Mouse (Mus musculus): ENCODE measurements around the gene Prkaa2.

Prkaa2 gene

DNA sequence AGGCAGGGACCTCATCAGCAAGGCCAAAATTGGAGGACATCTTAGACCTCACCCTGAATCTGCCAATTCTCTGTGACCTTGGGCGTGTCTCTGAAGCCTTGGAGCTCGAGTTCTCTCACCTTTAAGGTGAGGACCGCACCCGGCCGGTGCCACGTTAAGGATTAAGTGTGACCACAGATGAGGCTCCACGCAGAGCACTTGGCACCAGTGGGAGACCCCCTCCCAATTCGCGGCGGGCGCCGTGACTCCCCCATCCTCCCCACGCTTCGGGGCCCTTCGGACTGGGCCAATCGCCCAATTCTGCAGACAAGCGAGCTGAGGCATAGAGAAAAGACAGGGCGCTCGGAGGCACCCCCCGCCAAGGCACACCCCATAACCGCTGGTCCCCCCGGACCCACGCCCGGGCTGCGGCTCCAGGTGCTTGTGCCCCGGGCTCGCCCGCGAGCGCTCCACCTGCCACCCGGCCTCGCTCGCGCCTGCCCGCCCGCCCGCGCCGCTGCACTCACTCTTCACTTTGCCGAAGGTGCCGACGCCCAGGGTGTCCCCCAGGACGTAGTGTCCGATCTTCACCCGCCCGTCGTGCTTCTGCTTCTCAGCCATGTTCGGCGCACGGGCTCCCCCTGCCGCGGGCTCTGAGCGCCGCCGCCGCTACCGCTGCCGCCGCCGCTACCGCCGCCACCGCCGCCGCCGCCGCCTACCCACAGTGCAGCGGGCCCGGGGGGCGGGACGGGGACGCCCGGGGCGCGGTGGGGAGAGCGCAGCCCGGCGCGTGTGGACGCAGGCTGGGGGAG is at the start of gene Prkaa2:
Prkaa2 (minus strand) TSS at position 692 of the 791 bp plus-strand sequence.
- peak; percentile 85 for DNase-seq

GRCm38 (mm10) chr4:105159531-105159870 is 49.8 kb upstream of the Prkaa2 start:
- DNase-seq = no peak

- no peak for DNase-seq
Measured at GRCm38 (mm10) chr4:105158651-105159530, 49.2 kb upstream of the Prkaa2 start.

- peak; percentile 76 for DNase-seq
Measured at GRCm38 (mm10) chr4:105158169-105158555, 48.5 kb upstream of the Prkaa2 start.

- DNase-seq = peak; percentile 81
Measured at GRCm38 (mm10) chr4:105157276-105158168, 47.8 kb upstream of the Prkaa2 start, which contains the start of gene Plpp3. Plpp3 (plus strand) TSS chr4:105157347.

- no peak for DNase-seq
Measured at GRCm38 (mm10) chr4:105156955-105157275, 47.2 kb upstream of the Prkaa2 start.

DNA sequence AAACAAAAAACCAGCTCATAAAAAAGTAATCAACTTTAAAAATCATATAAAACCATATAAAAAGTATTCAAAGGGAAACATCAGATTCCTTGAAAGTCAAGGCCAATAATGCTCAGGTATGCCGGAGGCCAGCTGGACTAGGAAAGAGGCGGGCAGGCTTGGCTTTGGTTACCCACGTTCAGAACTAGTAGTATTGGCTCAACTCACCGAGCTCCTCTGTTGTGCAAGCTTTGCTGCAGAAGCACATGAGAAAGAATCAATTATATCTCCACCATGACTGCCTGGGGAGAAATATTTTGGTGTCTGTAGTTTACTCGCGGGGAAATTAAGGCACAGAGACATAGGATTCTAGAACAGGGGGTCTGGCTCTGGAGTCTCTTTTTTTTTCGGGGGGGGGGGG is 46.6 kb upstream of the Prkaa2 start:
- no peak for DNase-seq

DNA sequence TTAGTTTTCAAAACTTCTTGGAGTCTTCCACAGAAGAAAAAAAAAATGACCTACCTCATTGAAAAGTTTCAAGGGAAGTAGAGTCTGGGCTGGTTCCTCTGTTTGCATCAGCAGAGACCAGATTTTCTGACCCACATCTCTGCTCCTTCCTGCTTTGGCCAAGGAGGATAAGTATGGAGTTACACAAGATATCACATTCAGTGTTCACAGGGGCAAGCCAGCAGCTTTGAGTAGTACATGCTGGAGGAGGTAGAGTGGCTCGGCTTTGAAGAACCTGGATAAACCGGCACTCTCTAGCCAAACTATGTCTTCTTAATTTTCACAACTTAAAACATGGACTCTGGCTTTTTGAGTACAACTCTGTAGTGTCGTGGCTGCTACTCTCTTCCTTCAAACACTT is 43.5 kb upstream of the Prkaa2 start:
- no peak for DNase-seq

DNA sequence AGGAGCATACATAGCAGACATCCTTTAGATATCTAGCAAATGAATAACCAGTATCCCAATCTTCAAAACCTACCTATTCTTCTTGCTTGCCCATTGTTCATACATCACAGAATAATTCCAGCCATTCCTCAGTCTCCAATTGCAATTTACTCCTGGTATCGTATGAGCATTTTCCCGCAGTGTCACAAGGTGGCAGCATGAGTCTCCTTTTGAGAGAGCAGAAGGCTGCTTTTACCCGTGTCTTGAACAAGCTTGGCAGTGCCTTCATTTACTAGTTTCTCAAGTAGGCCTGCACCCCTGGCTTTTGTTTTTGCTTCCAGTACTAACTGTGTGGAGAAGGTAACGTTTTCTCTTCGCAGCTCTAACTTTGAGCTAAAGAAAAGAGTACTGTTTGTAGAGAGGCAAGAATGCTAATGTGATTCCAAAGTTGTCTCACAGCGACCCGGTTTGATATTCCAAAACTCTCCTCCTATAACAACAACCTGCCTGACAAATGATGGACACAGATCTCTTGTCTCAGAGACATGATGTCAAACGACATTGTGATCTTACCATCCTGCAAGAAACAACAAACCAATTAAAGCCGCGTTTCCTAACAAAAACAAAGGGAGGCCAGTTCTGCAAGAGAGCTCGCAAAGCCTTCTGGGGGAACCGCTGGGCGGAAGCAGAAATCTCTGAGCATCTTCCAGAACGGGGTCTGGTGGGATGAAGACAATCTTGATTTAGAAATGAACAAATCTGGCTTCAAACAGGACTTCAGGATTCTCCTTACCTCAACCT is 42.4 kb upstream of the Prkaa2 start:
- DNase-seq = peak; percentile 76

- DNase-seq = no peak
Measured at GRCm38 (mm10) chr4:105149492-105149891, 39.8 kb upstream of the Prkaa2 start.

- no peak for DNase-seq
Measured at GRCm38 (mm10) chr4:105133350-105134050, 23.8 kb upstream of the Prkaa2 start.

GRCm38 (mm10) chr4:105131756-105132314 is 22.1 kb upstream of the Prkaa2 start:
- DNase-seq = no peak

DNA sequence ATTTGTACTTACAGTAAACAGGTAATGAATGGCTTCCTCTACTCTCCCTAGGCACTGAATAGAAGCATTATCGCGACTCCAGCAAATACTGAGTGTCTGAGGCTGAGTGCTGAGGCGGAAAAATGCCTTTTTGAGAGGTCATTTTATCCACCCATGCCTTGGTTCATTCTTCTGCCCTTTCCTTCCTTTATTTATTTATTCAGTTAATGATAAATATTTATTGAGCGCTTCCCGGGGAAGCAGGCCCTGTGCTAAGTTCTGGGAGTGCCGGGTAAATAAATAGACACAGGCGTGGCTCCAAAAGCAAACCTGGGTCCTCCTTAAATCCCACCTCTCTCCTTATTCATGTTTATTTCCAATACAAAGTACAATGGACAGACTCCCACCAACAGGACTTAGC is 19.5 kb upstream of the Prkaa2 start:
- no peak for DNase-seq

DNA sequence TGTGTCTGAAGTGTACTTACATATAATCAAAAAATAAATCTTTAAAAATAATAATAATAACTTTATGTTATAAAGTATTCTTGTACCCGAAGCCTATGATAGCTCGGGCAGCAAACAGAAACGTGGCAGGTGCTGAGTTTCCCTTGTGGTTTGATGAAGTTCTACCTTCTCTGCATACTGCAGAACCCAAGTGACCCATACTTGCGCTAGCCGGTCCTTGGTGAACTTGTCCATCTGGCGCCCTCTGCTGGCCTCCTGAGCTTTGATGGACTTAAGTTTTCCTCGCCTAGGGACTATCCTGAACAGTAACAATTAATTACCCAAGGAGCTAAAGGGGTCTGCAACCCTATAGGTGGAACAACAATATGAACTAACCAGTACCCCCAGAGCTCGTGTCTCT is 12.7 kb upstream of the Prkaa2 start:
- DNase-seq = no peak

DNA sequence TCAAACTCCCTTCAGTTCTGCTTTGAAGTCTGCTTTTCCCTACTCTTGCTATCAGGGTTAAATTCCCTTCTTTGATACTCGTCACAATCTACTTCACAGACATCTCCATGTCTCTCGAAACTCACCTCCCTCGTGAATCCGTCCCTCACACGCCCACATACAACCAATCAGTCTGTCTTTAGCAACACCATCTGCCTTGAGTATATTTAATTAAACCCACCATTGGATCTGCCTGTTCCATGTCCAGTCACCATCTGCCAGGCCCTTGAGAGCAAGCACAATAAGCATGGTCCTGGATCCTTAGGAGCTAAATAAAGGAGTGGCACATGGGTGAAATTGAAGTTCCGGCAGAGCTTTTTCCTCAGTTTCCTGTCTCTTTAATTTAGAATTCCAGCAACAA is 11.4 kb upstream of the Prkaa2 start:
- no peak for DNase-seq

DNA sequence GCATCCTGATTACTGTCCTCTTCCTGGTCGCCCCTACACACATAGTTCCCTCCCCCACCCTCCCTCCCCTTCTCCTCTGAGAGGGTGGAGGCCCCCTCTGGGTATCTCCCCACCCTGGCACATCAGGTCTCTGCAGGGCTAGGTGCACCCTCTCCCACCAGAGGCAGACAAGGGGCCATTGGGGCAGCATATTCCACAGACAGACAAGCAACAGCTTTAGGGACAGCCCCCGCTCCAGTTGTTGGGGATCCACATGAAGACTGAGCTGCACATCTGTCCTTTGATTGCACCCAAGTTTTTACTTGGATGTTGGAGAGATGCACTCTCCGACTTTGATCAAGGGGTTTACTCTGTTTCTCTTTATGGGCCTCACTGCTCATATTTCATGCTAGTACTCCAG is 3.8 kb upstream of the Prkaa2 start:
- DNase-seq = no peak

DNA sequence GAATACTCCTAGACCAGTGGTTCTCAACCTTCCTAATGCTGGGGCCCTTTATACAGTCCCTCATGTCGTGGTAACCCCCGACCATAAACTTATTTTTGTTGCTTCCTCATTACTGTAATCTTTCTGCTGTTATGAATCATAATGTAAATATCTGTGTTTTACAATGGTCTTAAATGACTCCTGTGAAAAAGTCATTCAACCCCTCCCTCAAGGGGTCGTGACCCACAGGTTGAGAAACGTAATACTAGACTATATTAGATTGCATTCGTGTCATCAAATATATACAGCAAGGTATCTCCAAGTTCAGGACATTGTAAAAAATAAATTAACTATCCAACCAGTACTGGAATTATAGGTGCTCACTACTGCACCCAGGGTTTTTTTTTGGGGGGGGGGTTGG is 3.4 kb upstream of the Prkaa2 start:
- DNase-seq = no peak

- no peak for DNase-seq
Measured at GRCm38 (mm10) chr4:105111770-105112169, 2.1 kb upstream of the Prkaa2 start.

DNA sequence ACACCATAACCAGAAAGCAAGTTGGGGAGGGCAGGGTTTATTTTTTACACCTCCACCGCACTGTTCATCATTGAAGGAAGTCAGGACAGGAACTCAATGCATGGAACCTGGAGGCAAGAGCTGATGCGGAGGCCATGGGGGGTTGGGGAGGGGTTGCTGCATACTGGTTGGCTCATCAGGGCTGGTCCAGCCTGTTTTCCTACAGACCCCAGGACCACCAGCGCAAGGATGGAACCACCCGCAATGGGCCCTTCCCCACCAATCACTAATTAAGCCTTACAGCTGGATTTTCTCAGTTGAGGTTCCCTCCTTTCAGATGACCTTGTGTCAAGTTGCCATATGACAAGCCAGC is 970 bp upstream of the Prkaa2 start:
- no peak for DNase-seq

DNA sequence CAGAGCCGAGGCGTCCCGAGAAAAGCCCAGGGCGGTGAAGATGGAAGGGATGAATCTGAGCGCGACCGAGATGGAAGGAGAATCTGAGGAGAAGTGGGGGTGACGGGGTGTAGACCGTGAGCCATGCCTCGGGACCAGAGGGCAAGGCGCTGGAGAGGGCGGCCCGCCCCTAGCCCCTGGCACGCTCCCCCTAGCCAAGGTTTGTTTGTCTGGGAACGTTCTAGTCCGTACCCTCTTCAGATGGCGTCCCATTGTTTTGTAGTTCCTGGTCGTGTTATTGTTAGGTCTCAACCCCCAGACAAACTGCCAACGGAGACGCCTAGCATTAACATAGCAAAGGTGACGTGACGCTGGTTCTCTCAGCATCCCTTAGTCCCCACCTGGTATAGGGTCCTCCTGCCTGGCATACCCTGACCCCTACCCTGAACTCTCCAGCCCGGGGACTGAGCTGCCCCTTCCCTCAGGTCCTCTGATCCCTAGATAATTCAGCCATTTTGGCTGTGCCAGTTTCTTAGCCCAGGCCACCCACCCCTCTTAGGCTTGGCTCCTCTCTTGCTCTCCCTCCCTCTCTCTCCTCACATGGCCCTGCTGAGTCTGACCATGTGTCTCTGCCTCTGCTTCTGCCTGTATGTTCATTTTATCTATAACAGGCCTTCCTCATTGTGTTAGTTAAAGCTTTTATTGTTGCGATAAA is 447 bp upstream of the Prkaa2 start:
- DNase-seq = peak; percentile 58

DNA sequence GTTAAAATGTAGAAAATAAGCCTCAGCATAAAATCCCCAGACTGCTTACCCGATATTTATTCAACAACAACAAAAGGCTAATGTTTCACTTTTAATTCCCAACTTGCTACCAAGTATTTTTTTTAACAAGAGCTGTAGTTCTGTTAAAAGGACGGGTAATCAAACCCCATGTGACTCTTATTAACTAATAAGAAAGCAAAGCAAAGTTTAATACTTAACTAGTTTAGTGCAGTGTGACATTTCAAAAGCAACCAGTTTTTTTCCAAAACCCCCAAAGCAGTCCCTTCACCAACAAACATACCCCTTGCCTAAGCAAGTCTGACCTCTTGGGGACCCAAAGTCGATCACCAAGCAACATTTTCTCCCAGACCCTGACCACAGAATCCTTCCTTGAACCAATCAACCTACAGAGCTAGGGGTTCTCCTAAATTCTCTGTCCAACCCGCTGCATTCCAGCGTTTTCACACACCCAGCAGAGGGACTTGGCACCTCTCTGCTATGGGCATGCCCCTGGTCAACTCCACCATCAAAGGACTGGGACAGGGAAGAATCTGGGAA is 970 bp downstream of the Prkaa2 start:
- DNase-seq = no peak

Measured in right cerebral cortex, postnatal 25 days (tissue).